Mouse (Mus musculus) erythroblast, embryonic 14.5 days (primary cell): ENCODE results near the gene Cnot2.
"Not testable (repeated sequence)": the region's sequence is repeated elsewhere in the genome, so short reads cannot be mapped to it uniquely, and the experiment has no call there.

ENCODE experiments used
- GATA1 ChIP-seq: IDR thresholded peaks from 2 replicates; pipeline ENCODE4 v1.6.1; 2012; ENCODE audit warnings: low read length, inconsistent platforms, mixed read lengths
- TAL1 ChIP-seq: IDR thresholded peaks from 3 replicates; pipeline ENCODE4 v1.6.1; 2012; ENCODE audit warnings: low read length, inconsistent platforms, mixed read lengths

GRCm38 (mm10) chr10:116613250-116613649 lies 31.9 kb upstream of the Cnot2 start:
- TF ChIP-seq GATA1, TAL1: not testable (repeated sequence)
